Mouse (Mus musculus): Measurements from ENCODE around the gene Rhbdf2.

Gene Rhbdf2

GRCm38 (mm10) chr11:116649711-116650337 lies 23.0 kb upstream of the Rhbdf2 start:
- TF ChIP-seq NANOG (IDR thresholded peaks at IDR 0.05; ENCODE audit: borderline replicate concordance, low read length), result no peak
- TF ChIP-seq POU5F1 (IDR thresholded peaks at IDR 0.05; ENCODE audit: borderline replicate concordance, low read length), result no peak
- no peak for TF ChIP-seq CTCF (conservative IDR thresholded peaks at IDR 0.05; ENCODE audit: low read length)
- Histone ChIP-seq H3K9me3 (ENCODE audit: low read length) (no peaks in the 10 kb centered on the region), H3K4me1 (replicated peaks; ENCODE audit: low read depth, low read length) (peaks cover 78% of the 10 kb centered on the region), H3K4me3 (replicated peaks; ENCODE audit: low read length) (no peak overlapping the region), H3K36me3 (ENCODE audit: insufficient read depth, low read length) (no peaks in the 10 kb centered on the region), H3K27me3 (ENCODE audit: insufficient read depth, low read length) (peaks cover 82% of the 10 kb centered on the region)

GRCm38 (mm10) chr11:116648976-116649375 lies 22.2 kb upstream of the Rhbdf2 start:
- Histone ChIP-seq H3K27me3 (ENCODE audit: insufficient read depth, low read length) (peaks cover 80% of the 10 kb centered on the region), H3K4me3 (replicated peaks; ENCODE audit: low read length) (no peak overlapping the region), H3K9me3 (ENCODE audit: low read length) (no peaks in the 10 kb centered on the region), H3K4me1 (replicated peaks; ENCODE audit: low read depth, low read length) (peaks cover 79% of the 10 kb centered on the region), H3K36me3 (ENCODE audit: insufficient read depth, low read length) (no peaks in the 10 kb centered on the region)
- TF ChIP-seq NANOG (IDR thresholded peaks at IDR 0.05; ENCODE audit: borderline replicate concordance, low read length), result no peak
- TF ChIP-seq CTCF (conservative IDR thresholded peaks at IDR 0.05; ENCODE audit: low read length), result no peak
- TF ChIP-seq POU5F1 (IDR thresholded peaks at IDR 0.05; ENCODE audit: borderline replicate concordance, low read length), result no peak

DNA sequence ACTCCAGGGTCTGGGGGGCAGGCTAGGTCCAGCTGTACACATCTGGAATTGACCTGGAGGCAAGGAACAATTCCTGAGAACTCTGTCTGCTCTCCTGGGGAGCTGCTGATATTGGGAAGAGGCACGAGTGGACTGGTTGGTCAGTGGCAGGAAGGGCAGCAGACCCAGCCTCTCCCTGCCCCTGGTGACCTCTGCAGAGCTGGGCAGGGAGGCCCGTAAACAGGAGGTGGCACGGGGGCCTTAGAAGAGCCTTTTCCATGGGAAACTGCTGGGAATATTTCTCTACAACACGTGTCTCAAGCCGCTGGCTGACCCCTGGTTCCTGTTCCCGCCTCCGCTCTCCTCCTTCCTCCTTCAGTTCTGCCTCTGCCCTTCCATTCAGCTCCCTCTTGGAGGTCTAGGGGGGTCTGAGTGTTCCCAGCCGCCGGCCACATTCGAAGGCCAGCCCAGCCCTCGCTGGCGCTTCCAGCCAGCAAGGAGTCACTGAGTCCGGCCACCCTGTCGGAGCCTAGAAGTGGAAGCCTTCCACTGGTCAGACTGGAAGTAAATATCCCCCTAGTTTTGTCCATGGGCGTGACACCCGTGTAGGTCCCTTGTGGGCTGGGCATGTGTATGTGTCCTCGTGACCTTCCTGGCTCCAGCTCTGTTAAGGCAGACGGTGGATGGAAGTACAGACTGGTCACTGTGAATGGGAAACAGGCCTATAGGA lies 21.5 kb upstream of the Rhbdf2 start:
- H3K4me1 ChIP-seq (replicated peaks; ENCODE audit: low read depth, low read length), result peaks cover 84% of the 10 kb centered on the region
- peaks cover 77% of the 10 kb centered on the region for H3K27me3 ChIP-seq (ENCODE audit: insufficient read depth, low read length)
- no peaks in the 10 kb centered on the region for H3K36me3 ChIP-seq (ENCODE audit: insufficient read depth, low read length)
- no peak for TF ChIP-seq CTCF (conservative IDR thresholded peaks at IDR 0.05; ENCODE audit: low read length)
- TF ChIP-seq POU5F1 (IDR thresholded peaks at IDR 0.05; ENCODE audit: borderline replicate concordance, low read length), result no peak
- TF ChIP-seq NANOG (IDR thresholded peaks at IDR 0.05; ENCODE audit: borderline replicate concordance, low read length), result no peak
- H3K9me3 ChIP-seq (ENCODE audit: low read length), result no peaks in the 10 kb centered on the region
- no peak overlapping the region for H3K4me3 ChIP-seq (replicated peaks; ENCODE audit: low read length)

DNA sequence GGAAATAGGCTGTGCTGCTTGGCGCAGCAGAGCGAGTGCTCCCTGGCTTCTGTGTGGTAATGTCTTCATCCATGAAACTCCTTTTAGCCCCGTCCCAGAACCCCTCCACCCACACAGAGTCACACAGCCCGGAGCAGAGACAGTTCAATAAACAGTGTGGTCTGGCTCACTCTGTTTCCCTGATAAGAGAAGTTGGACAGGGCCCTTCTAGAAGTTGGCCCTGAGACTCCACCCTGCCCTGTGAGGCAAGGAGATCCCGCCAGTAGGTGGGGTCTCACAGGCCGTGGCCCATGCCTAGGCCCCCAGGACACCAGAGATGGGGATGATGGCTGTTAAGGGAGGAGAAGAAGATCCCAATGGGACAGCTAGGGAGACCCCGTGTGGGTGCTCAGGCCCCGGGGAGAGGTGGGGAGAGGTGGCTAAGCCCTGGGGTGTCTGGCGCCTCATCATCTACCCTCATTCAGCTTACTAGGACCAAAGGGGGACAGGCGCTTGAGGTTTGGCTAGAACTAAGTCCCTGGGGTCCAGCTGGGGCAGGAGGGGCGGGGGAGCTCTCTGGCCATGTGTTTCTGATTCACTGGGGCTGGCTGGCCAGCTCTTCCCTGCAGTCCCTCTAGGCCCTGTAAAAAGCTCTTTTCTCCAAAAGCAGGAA lies 20.6 kb upstream of the Rhbdf2 start:
- TF ChIP-seq CTCF (conservative IDR thresholded peaks at IDR 0.05; ENCODE audit: low read length) (no peak), NANOG (IDR thresholded peaks at IDR 0.05; ENCODE audit: borderline replicate concordance, low read length) (no peak), POU5F1 (IDR thresholded peaks at IDR 0.05; ENCODE audit: borderline replicate concordance, low read length) (no peak)
- H3K36me3 ChIP-seq (ENCODE audit: insufficient read depth, low read length), result no peaks in the 10 kb centered on the region
- peaks cover 74% of the 10 kb centered on the region for H3K27me3 ChIP-seq (ENCODE audit: insufficient read depth, low read length)
- no peaks in the 10 kb centered on the region for H3K9me3 ChIP-seq (ENCODE audit: low read length)
- no peak overlapping the region for H3K4me3 ChIP-seq (replicated peaks; ENCODE audit: low read length)
- H3K4me1 ChIP-seq (replicated peaks; ENCODE audit: low read depth, low read length), result peaks cover 82% of the 10 kb centered on the region

DNA sequence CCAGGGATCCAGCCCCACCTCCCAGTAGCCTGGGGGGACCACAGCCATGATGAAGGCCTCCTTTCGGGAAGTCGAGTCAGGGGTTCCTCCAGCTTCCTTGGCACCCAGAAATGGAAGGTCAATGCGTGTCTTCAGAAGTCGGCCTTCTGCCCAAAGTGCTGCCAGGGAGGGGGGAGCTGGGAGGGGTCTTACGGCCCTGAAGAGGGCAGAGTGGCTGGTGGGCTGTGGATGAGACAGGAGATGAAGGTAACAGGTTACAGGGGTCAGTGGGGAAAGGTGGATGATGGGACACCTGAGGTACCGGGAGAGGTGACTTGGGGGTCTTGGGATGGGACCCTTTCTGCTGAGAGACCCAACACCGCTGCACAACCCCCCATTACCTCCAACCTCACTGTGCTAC lies 20.0 kb upstream of the Rhbdf2 start:
- no peaks in the 10 kb centered on the region for H3K36me3 ChIP-seq (ENCODE audit: insufficient read depth, low read length)
- peaks cover 75% of the 10 kb centered on the region for H3K4me1 ChIP-seq (replicated peaks; ENCODE audit: low read depth, low read length)
- no peak overlapping the region; the same call in 1 of the 2 replicates for H3K4me3 ChIP-seq (replicated peaks; ENCODE audit: low read length)
- no peaks in the 10 kb centered on the region for H3K9me3 ChIP-seq (ENCODE audit: low read length)
- peaks cover 69% of the 10 kb centered on the region for H3K27me3 ChIP-seq (ENCODE audit: insufficient read depth, low read length)
- TF ChIP-seq POU5F1 (IDR thresholded peaks at IDR 0.05; ENCODE audit: borderline replicate concordance, low read length) (no peak), CTCF (conservative IDR thresholded peaks at IDR 0.05; ENCODE audit: low read length) (no peak), NANOG (IDR thresholded peaks at IDR 0.05; ENCODE audit: borderline replicate concordance, low read length) (no peak)

DNA sequence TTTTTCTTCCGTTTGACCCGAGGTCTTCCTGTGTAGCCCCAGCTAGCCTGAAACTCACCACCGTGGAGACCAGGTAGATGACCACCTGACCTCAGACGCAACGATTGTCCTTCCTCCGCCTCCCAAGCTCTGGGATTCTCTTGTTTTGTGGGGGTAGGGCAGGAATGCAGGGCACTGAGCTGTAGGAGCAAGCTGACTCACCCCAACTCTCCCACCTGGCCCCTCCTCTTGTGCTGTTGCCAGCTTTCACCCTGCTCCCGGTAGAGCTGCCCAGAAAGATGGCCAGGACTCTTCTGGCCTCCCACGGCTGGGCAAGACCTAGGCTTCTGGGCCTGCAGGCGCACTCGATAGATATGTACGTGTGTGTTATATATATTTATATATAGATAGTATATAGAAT lies 19.3 kb upstream of the Rhbdf2 start:
- no peak for TF ChIP-seq CTCF (conservative IDR thresholded peaks at IDR 0.05; ENCODE audit: low read length)
- TF ChIP-seq NANOG (IDR thresholded peaks at IDR 0.05; ENCODE audit: borderline replicate concordance, low read length), result no peak
- no peak for TF ChIP-seq POU5F1 (IDR thresholded peaks at IDR 0.05; ENCODE audit: borderline replicate concordance, low read length)
- no peak overlapping the region for H3K4me3 ChIP-seq (replicated peaks; ENCODE audit: low read length)
- no peaks in the 10 kb centered on the region for H3K36me3 ChIP-seq (ENCODE audit: insufficient read depth, low read length)
- no peaks in the 10 kb centered on the region for H3K9me3 ChIP-seq (ENCODE audit: low read length)
- H3K27me3 ChIP-seq (ENCODE audit: insufficient read depth, low read length), result peaks cover 65% of the 10 kb centered on the region
- peaks cover 69% of the 10 kb centered on the region for H3K4me1 ChIP-seq (replicated peaks; ENCODE audit: low read depth, low read length)

DNA sequence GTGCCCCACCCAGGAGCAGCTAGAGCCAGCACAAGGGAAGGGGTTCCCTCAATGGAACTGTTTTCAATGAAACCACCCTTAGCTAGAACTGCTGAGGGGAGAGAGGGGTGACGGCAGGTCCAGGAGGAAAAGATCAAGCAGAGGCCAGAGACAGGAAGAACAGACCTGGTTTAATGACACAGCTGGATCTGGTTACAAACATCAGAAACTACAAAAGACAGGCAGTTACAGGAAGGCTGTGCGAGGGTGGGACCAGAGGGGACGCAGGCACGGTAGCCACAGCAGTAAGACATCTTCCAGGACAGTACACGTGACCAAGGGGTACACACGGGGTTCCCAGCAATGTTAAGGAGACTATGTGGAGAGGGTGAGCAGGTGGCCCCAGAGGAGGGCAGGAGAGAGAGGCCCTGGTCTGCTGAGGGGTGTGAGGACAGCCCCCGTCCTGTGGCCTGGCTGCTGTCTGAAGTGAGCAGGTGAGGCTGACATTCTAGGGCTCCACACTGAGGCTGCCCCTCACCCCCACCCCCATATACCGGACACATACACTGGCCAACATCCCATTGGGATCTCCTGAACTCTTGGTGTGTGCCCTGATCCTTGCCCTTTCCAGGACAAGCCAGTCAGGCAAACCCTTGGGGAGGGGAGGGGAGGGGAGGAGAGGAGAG lies 18.8 kb upstream of the Rhbdf2 start:
- H3K27me3 ChIP-seq (ENCODE audit: insufficient read depth, low read length), result peaks cover 60% of the 10 kb centered on the region
- peaks cover 68% of the 10 kb centered on the region for H3K4me1 ChIP-seq (replicated peaks; ENCODE audit: low read depth, low read length)
- no peak overlapping the region for H3K4me3 ChIP-seq (replicated peaks; ENCODE audit: low read length)
- H3K9me3 ChIP-seq (ENCODE audit: low read length), result no peaks in the 10 kb centered on the region
- no peaks in the 10 kb centered on the region for H3K36me3 ChIP-seq (ENCODE audit: insufficient read depth, low read length)
- TF ChIP-seq NANOG (IDR thresholded peaks at IDR 0.05; ENCODE audit: borderline replicate concordance, low read length) (no peak), CTCF (conservative IDR thresholded peaks at IDR 0.05; ENCODE audit: low read length) (no peak), POU5F1 (IDR thresholded peaks at IDR 0.05; ENCODE audit: borderline replicate concordance, low read length) (no peak)
